Mouse (Mus musculus) E14TG2a.4 (cell line): ENCODE measurements around the gene Ntng2.

Source experiments
- H3K27me3 ChIP-seq: 2 replicates; pipeline ENCODE4 v1.6.1; 2014; ENCODE audit warnings: low read length, control low read depth; ENCODE audit not compliant: insufficient read depth
- H3K36me3 ChIP-seq: 2 replicates; pipeline ENCODE4 v1.6.1; 2014; ENCODE audit warnings: low read length, control low read depth; ENCODE audit not compliant: insufficient read depth
- H3K4me1 ChIP-seq: replicated peaks from 2 replicates; pipeline ENCODE4 v1.6.1; 2014; ENCODE audit warnings: low read depth, low read length, control low read depth
- H3K4me3 ChIP-seq: replicated peaks from 2 replicates; pipeline ENCODE4 v1.5.1; 2014; ENCODE audit warnings: mild to moderate bottlenecking, low read length
- H3K9me3 ChIP-seq: 2 replicates; pipeline ENCODE4 v1.6.1; 2014; ENCODE audit warnings: low read length, control low read depth
- CTCF ChIP-seq: conservative IDR thresholded peaks from 2 replicates; pipeline ENCODE4 v1.5.1; 2014; ENCODE audit warnings: low read length
- NANOG ChIP-seq: IDR thresholded peaks from 2 replicates; pipeline ENCODE4 v1.6.1; 2014; ENCODE audit warnings: borderline replicate concordance, low read length, mixed read lengths
- POU5F1 ChIP-seq: IDR thresholded peaks from 2 replicates; pipeline ENCODE4 v1.6.1; 2014; ENCODE audit warnings: low read length, borderline replicate concordance

Ntng2 gene

DNA sequence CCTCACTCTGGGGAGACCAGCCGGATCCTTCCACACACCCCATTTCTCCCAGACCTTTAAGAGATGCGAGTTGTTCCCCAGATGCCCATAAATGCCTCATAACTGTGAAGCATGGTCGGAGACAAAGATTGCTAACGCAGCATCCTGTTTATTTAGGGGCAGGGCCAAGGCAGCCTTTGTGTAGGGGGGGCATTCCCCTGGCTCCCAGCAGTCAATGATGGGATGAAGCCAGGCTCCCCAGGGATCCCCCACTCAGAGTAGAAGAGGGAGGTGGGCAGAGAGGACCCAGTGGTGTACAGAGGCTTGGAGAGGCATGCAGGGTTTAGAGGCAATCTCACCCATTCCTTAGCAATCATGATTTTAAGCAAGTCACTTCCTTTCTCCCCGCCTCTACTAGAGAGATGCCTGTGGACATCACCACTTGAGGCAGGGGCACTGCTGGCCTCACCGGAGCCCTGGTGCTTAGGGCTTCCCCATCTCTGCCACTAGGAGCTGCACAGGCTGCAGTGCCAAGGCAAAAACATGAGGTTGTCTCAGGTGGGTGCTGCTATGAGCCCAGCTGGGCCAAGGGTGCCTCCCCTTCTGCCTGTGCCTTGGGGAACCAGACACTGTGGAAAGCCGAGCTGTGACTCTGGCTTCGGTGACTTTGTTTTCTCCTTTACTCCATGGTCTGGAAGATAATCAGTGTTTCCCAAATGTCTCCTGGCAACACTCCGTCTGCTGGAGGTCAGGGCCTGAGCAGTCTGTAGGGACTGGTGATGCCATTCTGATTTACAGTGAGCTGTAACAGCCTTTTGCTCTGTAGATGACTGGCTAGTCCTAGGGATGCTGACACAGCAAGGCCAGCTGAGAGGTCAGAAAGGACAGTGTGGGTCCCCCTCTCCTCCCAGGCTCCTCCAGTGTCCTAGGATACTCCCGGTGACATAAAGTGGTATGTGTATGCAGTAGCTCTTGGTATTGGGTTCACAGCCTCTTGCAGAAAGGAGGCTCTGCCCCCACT is 61.3 kb downstream of the Ntng2 start:
- peaks cover 29% of the 10 kb centered on the region for H3K4me1 ChIP-seq
- H3K36me3 ChIP-seq, result no peaks in the 10 kb centered on the region
- H3K27me3 ChIP-seq, result peaks cover 64% of the 10 kb centered on the region
- H3K9me3 ChIP-seq, result no peaks in the 10 kb centered on the region
- TF ChIP-seq NANOG (no peak), POU5F1 (no peak), CTCF (no peak)
- H3K4me3 ChIP-seq, result no peak overlapping the region

DNA sequence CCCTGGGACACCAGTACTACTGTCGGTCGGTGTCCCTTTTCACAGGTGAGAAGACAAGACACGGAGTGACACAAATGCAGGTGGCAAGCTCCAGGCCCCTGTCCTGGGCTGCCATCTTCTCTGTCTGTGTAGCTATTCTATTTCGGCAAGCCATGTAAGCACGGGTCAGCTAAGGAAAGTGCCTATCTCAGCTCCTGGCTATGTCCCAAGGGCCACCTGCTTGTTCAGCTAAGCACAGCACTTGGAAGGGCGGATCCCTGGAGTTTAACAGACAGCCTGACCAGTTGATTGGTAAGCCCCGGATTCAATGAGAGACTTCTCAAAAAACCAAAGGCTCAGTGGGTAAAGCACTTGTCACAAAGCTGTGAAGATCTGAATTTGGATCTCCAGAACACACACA is 62.4 kb downstream of the Ntng2 start:
- TF ChIP-seq NANOG (no peak), CTCF (no peak), POU5F1 (no peak)
- Histone ChIP-seq H3K9me3 (no peaks in the 10 kb centered on the region), H3K36me3 (no peaks in the 10 kb centered on the region), H3K4me3 (no peak overlapping the region), H3K4me1 (peaks cover 24% of the 10 kb centered on the region), H3K27me3 (peaks cover 52% of the 10 kb centered on the region)

DNA sequence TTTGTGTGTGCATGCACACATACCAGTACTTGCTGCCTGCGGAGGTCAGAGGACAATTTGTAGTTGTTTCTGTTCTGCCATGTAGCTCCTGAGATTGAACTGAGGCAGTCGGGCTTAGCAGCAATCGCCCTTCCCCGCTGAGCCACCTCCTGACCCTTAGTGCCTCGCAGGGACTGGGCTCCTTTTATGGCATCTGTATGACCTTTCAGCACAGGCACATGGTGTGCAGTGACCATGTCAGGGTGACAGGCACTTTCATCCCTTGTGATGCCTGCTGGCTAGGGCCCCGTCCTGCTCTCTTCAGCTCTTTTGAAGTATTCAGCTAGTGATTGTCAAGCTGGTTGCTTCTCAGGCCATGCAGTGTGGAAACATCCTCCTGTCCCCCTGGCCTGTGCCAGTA is 66.6 kb downstream of the Ntng2 start:
- TF ChIP-seq NANOG (no peak), POU5F1 (no peak), CTCF (no peak)
- Histone ChIP-seq H3K4me3 (no peak overlapping the region), H3K4me1 (no peaks in the 10 kb centered on the region), H3K36me3 (peaks cover 22% of the 10 kb centered on the region), H3K9me3 (no peaks in the 10 kb centered on the region), H3K27me3 (peaks cover 13% of the 10 kb centered on the region; the same call in 1 of the 2 replicates)

DNA sequence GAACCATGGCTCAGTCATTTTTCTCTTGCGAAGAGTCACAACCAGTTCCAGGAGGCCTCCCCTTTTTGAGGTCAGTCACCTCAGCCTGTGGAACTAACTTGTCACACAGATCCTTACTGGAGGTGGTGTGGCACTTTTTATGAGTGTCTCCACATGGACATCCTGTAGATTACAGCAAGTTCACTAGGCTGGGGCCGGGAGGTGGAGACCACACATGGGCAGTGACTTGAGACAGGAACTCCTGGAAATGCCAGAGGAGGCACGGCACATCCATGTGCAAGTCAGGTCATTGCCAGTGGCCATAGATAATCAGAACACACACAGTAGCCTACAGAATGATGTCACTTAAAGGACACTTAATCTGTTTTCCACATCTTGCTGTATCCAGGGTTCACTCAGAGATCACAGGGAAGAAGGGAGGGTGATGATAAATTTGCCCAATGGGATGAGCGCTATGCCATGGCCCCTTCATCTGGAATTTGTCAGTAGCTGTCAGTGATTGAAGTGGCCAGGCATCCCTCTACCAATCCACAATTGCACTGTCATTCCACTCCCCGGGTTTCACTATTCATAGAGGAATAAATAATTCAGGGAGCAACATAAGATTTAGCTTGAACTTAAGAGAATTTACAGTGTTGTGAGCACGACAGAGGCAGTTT is 69.4 kb downstream of the Ntng2 start:
- H3K27me3 ChIP-seq, result 0 out of 2 replicates have a peak, but pooled peaks cover 2% of the 10 kb centered on the region
- peaks cover 7% of the 10 kb centered on the region for H3K9me3 ChIP-seq
- H3K36me3 ChIP-seq, result peaks cover 50% of the 10 kb centered on the region
- peaks cover 12% of the 10 kb centered on the region for H3K4me1 ChIP-seq
- TF ChIP-seq NANOG (no peak), CTCF (no peak), POU5F1 (no peak)
- H3K4me3 ChIP-seq, result no peak overlapping the region

DNA sequence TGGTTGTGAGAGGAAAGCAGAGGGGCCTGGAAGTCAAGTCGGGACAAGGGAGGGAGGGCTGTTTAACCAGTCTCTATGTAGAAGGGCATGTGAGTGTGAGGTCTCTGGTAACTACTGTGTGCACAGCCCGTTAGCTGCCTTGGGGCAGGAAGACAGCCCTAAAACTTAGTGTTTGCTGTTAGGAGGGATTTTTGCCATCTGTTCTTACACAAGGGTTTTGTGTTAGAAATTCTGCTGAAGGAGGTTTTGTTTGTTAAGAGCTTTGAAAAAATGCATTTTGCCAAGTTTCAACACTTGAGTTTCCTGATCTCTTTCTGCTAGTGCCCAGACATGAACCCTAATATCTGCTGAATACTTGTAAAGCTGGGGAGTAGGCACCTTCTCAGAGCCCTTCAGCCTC is 71.7 kb downstream of the Ntng2 start:
- peaks cover 73% of the 10 kb centered on the region for H3K36me3 ChIP-seq
- no peak overlapping the region for H3K4me3 ChIP-seq
- H3K9me3 ChIP-seq, result peaks cover 7% of the 10 kb centered on the region
- H3K27me3 ChIP-seq, result no peaks in the 10 kb centered on the region
- TF ChIP-seq POU5F1, result no peak
- no peak for TF ChIP-seq NANOG
- H3K4me1 ChIP-seq, result peaks cover 12% of the 10 kb centered on the region

DNA sequence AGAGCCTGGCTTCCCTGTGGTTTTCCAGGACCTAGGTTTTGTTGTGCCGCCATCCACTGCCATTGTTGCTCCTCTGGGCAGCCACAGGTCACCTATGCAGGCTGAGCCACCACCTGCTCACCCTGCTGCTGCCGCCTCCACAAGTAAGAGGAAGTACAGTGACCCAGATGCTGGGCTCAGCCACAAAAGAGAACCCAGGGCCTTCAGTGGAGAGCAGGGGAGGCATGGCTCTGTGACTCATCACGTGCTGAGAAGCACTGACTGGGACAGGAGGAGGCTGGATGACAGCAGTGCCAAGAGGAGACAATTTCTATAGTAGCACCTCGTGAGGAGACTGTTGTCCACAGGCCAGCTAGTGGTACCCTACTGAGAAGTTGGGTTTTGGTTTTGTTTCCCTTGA is 73.0 kb downstream of the Ntng2 start:
- Histone ChIP-seq H3K36me3 (peaks cover 86% of the 10 kb centered on the region), H3K9me3 (peaks cover 7% of the 10 kb centered on the region), H3K27me3 (no peaks in the 10 kb centered on the region), H3K4me1 (peaks cover 16% of the 10 kb centered on the region), H3K4me3 (no peak overlapping the region)
- TF ChIP-seq POU5F1 (no peak), NANOG (no peak), CTCF (no peak)

DNA sequence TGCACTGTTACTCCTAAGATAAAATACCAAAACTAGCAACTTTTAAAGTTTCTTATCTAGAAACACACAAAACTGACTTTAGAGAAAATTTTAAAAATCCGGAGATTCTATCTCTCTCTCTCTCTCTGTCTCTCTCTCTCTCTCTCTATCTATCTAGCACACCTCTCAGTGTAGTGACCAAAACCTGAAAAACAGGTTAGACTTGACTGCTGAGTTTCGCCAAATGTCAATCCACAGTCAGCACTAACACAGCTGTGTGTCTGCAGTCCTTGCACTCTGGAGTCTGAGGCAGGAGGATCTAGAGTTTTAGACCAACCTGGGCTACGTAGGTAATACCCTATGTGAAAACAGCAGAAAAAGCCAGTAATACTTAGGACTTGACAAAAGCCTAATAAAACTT is 77.9 kb downstream of the Ntng2 start:
- Histone ChIP-seq H3K36me3 (peaks cover 100% of the 10 kb centered on the region), H3K9me3 (no peaks in the 10 kb centered on the region), H3K4me3 (no peak overlapping the region), H3K27me3 (no peaks in the 10 kb centered on the region), H3K4me1 (peaks cover 29% of the 10 kb centered on the region)
- no peak for TF ChIP-seq CTCF

DNA sequence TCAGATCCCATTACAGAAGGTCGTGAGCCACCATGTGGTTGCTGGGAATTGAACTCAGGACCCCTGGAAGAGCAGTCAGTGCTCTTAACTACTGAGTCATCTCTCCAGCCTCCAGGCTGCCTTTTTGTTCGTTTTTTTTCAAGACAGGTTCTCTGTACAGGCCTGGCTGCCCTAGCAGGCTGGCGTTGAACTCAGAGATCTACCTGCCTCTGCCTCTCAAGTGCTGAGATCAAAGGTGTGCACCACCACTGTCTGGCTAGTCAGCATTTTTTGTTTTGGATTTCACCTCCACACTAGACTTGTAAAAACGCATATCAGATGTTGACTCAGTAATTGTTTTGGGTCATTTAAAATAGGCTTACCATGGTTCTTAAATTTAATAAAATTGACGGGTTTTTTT is 84.7 kb downstream of the Ntng2 start:
- TF ChIP-seq POU5F1, result no peak
- TF ChIP-seq CTCF, result no peak
- no peak for TF ChIP-seq NANOG
- peaks cover 100% of the 10 kb centered on the region for H3K36me3 ChIP-seq
- H3K4me3 ChIP-seq, result no peak overlapping the region
- H3K4me1 ChIP-seq, result peaks cover 26% of the 10 kb centered on the region
- no peaks in the 10 kb centered on the region for H3K27me3 ChIP-seq
- no peaks in the 10 kb centered on the region for H3K9me3 ChIP-seq

DNA sequence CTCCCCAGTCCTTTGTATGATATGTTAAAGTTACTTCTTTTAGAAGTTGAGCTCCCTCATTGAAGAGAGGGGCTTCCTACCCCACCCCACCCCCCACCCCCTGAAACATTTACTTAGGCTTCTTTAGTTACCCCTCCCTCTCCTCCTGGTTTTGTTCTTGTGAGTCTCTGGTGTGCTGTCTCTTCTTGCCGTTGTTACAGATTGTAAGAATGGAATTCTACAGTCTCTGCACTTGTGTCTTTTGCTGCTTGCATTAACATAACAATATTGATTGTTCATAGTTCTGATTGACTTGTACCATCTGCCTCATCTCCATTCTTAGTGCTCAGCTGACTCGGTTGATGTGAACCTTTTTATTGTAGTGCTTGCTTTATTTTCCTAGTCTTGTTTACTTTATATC is 100.9 kb downstream of the Ntng2 start:
- H3K9me3 ChIP-seq, result no peaks in the 10 kb centered on the region
- no peaks in the 10 kb centered on the region for H3K27me3 ChIP-seq
- TF ChIP-seq NANOG (peak; percentile 87), CTCF (no peak), POU5F1 (no peak)
- H3K4me1 ChIP-seq, result peaks cover 70% of the 10 kb centered on the region
- peaks cover 98% of the 10 kb centered on the region for H3K36me3 ChIP-seq
- H3K4me3 ChIP-seq, result peak overlapping the region; percentile 33; the same call in 1 of the 2 replicates
